Mouse (Mus musculus) embryonic facial prominence, embryonic 14.5 days (tissue): ENCODE results near the gene Gm5678. TPM values are rescaled to one million over a fixed set of nuclear protein-coding genes. Genes with fewer than 3 reads are reported as not detected.

Experiments
- ATAC-seq: fragments of 200-750 bp; cut with Nextera tagmentation; 2 replicates; pipeline ENCODE4 v1.8.0; 2017; ENCODE audit warnings: low read depth, moderate number of reproducible peaks, moderate TSS enrichment
- DNase-seq: peaks from one replicate; pipeline ENCODE4 v3.0.0-alpha.2; 2015; ENCODE audit warnings: low spot score
- H3K27ac ChIP-seq: fragments of 300-500 bp; sonication (generic); replicated peaks from 2 replicates; pipeline ENCODE4 v1.5.1; 2014; ENCODE audit warnings: low read depth, mild to moderate bottlenecking, low read length, moderate library complexity
- H3K27me3 ChIP-seq: fragments of 300-500 bp; sonication (generic); replicated peaks from 2 replicates; pipeline ENCODE4 v1.6.1; 2014; ENCODE audit warnings: low read length; ENCODE audit not compliant: control insufficient read depth, insufficient read depth
- H3K36me3 ChIP-seq: fragments of 300-500 bp; sonication (generic); 2 replicates; pipeline ENCODE4 v1.6.1; 2014; ENCODE audit warnings: low read length, mixed read lengths; ENCODE audit not compliant: control insufficient read depth, insufficient read depth
- H3K4me1 ChIP-seq: fragments of 300-500 bp; sonication (generic); 2 replicates; pipeline ENCODE4 v1.6.1; 2014; ENCODE audit warnings: antibody characterized with exemption, low read length; ENCODE audit not compliant: control insufficient read depth, insufficient read depth
- H3K4me2 ChIP-seq: fragments of 300-500 bp; sonication (generic); 2 replicates; pipeline ENCODE4 v1.6.1; 2014; ENCODE audit warnings: low read depth, mild to moderate bottlenecking, low read length, moderate library complexity, mixed read lengths
- H3K4me3 ChIP-seq: fragments of 300-500 bp; sonication (generic); 2 replicates; pipeline ENCODE4 v1.5.1; 2014; ENCODE audit warnings: low read depth, mild to moderate bottlenecking, low read length
- H3K9ac ChIP-seq: fragments of 300-500 bp; sonication (generic); 2 replicates; pipeline ENCODE4 v1.6.1; 2014; ENCODE audit warnings: low read depth, mild to moderate bottlenecking, low read length, moderate library complexity, mixed read lengths
- H3K9me3 ChIP-seq: fragments of 300-500 bp; sonication (generic); 2 replicates; pipeline ENCODE4 v1.6.1; 2016; ENCODE audit warnings: low read length; ENCODE audit not compliant: control insufficient read depth
- WGBS: fragments of 180-500 bp; shearing (Covaris S2); extraction: QIAGEN DNeasy Blood & Tissue Kit; methylation state at CpG from one replicate; pipeline ENCODE4 v1.1.7; 2014; 5-methylcytosine and 5-hydroxymethylcytosine counted together
- polyA plus RNA-seq: library from polyadenylated mRNA; unstranded; fragments of >200 nt; fragmentation: Nextera tagmentation; extraction: Ambion mirVana; gene quantifications from 2 replicates; pipeline ENCODE4 v1.2.1, GENCODE M21; 2014

Gene Gm5678
- not detected in 2 replicates for polyA plus RNA-seq

DNA sequence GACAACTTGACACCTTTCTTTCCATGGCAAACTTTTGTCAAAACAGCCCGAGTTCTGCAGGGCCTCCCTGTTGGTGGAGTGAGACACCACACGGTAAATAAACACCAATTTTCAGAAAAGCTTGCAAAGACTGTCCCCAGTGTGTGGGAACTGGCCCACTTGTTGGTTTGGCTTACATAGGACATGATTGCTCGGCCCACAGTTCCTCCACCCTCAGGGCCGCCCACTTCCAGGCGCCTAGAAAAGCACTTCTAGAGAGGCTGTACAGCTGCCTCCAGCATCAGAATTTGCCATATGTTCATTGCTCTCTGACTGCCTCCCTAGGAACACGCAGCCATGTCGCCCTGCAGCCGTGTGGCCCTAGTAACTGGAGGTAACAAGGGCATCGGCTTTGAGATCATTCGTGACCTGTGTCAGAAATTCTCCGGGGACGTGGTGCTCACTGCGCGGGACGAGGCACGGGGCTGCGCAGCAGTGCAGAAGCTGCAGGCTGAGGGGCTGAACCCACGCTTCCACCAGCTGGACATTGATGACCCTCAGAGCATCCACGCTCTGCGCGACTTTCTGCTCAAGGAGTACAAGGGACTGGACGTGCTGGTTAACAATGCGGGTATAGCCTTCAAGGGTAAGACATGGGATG, at the start of gene Gm5678:
Gene Gm5678, plus strand, starts transcription at position 337 of the 640 bp plus-strand sequence.
- H3K4me1 ChIP-seq: no peaks in the 10 kb centered on the region
- H3K9ac ChIP-seq: no peak within 1 kb of the TSS
- DNase-seq (no peak), ATAC-seq (no peak)
- H3K4me2 ChIP-seq: no peak within 1 kb of the TSS
- H3K27ac ChIP-seq: no peak within 1 kb of the TSS
- no peaks in the 10 kb centered on the region for H3K36me3 ChIP-seq
- no peaks in the 10 kb centered on the region for H3K9me3 ChIP-seq
- H3K4me3 ChIP-seq: no peak within 1 kb of the TSS
- no peaks in the 10 kb centered on the region for H3K27me3 ChIP-seq
- 75% methylated on average over 23 of the region's 23 CpGs for WGBS

GRCm38 (mm10) chr16:93578346-93579005, 49.4 kb upstream of the Gm5678 start:
- Histone ChIP-seq H3K27me3 (no peaks in the 10 kb centered on the region), H3K9ac (no peak overlapping the region), H3K4me2 (no peak overlapping the region), H3K36me3 (no peaks in the 10 kb centered on the region), H3K4me3 (no peak overlapping the region), H3K4me1 (peaks cover 8% of the 10 kb centered on the region; the same call in 1 of the 2 replicates), H3K9me3 (no peaks in the 10 kb centered on the region), H3K27ac (no peak overlapping the region)
- 75% methylated on average over 8 of the region's 8 CpGs for WGBS
- ATAC-seq: no peak
- DNase-seq: no peak

DNA sequence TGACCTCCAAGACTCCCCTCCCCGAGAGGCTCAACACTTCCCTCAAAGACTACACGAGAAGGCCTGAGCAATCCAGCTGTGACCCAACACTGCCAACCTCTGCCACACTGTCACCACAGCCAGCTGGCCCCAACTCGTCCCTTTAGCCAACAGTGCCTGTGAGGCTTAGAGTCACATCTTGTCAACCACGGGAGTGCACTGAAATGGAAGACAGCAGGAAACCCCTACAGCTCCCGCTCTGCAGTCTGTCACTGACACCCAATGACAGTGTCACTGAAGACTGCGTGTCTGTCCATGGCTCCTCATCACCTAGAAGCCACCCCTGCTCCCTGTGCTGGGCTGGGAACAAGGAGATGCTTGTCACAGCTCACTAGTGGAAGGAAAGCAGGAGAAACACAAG, 46.8 kb upstream of the Gm5678 start:
- no peak for ATAC-seq
- Histone ChIP-seq H3K4me2 (no peak overlapping the region), H3K4me3 (no peak overlapping the region), H3K27me3 (no peaks in the 10 kb centered on the region), H3K4me1 (no peaks in the 10 kb centered on the region; the same call in 1 of the 2 replicates), H3K9ac (no peak overlapping the region), H3K27ac (no peak overlapping the region), H3K36me3 (peaks cover 15% of the 10 kb centered on the region), H3K9me3 (no peaks in the 10 kb centered on the region)
- DNase-seq: no peak
- 64% methylated on average over 6 of the region's 6 CpGs for WGBS

DNA sequence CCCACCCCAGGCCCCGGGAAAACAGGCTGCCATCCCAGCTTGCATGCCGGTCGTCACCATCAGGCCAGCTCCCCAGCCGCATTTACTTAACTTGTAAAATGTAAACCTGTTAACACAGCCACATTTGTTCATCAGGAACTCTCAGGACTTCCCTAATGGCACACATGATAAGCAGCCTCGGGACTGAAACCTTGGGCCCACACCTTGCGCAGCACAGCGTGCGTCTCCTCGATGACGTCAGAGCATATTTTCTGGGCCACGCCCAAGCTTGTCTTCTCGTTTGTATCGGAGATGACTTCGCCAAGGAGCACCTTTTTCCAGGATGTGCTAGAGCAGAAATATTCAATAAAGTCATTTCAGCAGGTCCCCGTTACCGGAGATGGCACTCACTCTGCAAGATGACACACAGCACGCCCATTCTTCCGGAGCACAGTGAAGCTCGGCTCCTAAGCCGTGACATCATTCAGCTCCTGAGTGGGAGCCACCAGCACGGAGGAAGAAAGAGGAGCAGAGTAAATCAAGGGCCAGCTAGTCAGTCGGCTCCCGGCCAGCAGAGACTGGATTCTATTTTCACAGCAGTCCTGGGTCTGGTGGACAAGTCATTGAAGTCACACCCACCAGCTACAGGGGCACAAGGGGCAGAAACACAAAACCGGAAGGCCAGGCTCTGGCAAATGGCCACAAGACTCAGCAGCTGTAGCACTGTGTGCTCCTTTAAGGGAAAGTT, 42.8 kb upstream of the Gm5678 start:
- Histone ChIP-seq H3K9ac (no peak overlapping the region), H3K4me2 (no peak overlapping the region), H3K9me3 (no peaks in the 10 kb centered on the region), H3K4me1 (no peaks in the 10 kb centered on the region), H3K27me3 (no peaks in the 10 kb centered on the region), H3K4me3 (no peak overlapping the region), H3K27ac (no peak overlapping the region), H3K36me3 (peaks cover 32% of the 10 kb centered on the region)
- no peak for ATAC-seq
- no peak for DNase-seq
- WGBS: 88% methylated on average over 24 of the region's 24 CpGs

- WGBS: 82% methylated on average over 9 of the region's 9 CpGs
- peaks cover 37% of the 10 kb centered on the region for H3K36me3 ChIP-seq
- no peak overlapping the region for H3K4me3 ChIP-seq
- H3K4me1 ChIP-seq: no peaks in the 10 kb centered on the region
- H3K9ac ChIP-seq: no peak overlapping the region
- H3K27ac ChIP-seq: no peak overlapping the region
- H3K9me3 ChIP-seq: no peaks in the 10 kb centered on the region
- no peaks in the 10 kb centered on the region for H3K27me3 ChIP-seq
- no peak overlapping the region for H3K4me2 ChIP-seq
- DNase-seq (no peak), ATAC-seq (no peak)
Measured at GRCm38 (mm10) chr16:93585703-93586205, 42.1 kb upstream of the Gm5678 start.

DNA sequence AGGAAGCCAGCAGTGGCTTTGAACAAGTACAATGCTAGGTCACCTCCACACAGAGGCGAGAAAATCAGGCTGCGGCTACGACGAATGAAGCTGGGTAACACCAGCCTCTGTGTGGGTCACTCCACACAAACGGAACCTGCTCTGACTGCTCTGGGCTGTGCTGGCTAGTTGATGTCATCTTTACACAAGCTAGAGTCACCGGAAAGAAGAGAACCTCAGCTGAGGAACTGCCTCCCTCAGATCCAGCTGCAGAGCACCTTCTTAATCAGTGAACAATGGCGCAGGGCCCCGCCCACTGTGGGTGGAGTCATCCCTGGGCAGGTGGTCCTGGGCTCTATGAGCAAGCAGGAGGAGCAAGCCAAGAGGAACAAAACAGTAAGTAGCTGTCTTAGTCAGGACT, 41.5 kb upstream of the Gm5678 start:
- 0 out of 2 replicates have a peak, but pooled peaks have one; percentile 50 for ATAC-seq
- Histone ChIP-seq H3K36me3 (peaks cover 38% of the 10 kb centered on the region), H3K4me2 (no peak overlapping the region), H3K27ac (no peak overlapping the region), H3K4me3 (no peak overlapping the region), H3K4me1 (no peaks in the 10 kb centered on the region), H3K9ac (no peak overlapping the region), H3K9me3 (no peaks in the 10 kb centered on the region), H3K27me3 (no peaks in the 10 kb centered on the region)
- DNase-seq: no peak
- 81% methylated on average over 8 of the region's 8 CpGs for WGBS

- no peaks in the 10 kb centered on the region for H3K27me3 ChIP-seq
- no peak overlapping the region for H3K4me2 ChIP-seq
- no peak overlapping the region for H3K9ac ChIP-seq
- DNase-seq (no peak), ATAC-seq (no peak)
- H3K27ac ChIP-seq: no peak overlapping the region
- H3K4me1 ChIP-seq: no peaks in the 10 kb centered on the region
- H3K9me3 ChIP-seq: no peaks in the 10 kb centered on the region
- no peak overlapping the region for H3K4me3 ChIP-seq
- WGBS: 33% methylated on average over 4 of the region's 4 CpGs
- peaks cover 44% of the 10 kb centered on the region for H3K36me3 ChIP-seq
Measured at GRCm38 (mm10) chr16:93588281-93588680, 39.6 kb upstream of the Gm5678 start.

GRCm38 (mm10) chr16:93590915-93591314, 37.0 kb upstream of the Gm5678 start:
- peaks cover 46% of the 10 kb centered on the region for H3K36me3 ChIP-seq

More at GRCm38 (mm10) chr16:93590915-93591314, 37.0 kb upstream of the Gm5678 start:
- 90% methylated on average over 15 of the region's 15 CpGs for WGBS
- ATAC-seq: no peak
- DNase-seq: no peak
- Histone ChIP-seq H3K9ac (no peak overlapping the region), H3K27me3 (no peaks in the 10 kb centered on the region), H3K9me3 (no peaks in the 10 kb centered on the region), H3K4me3 (no peak overlapping the region), H3K4me2 (no peak overlapping the region), H3K4me1 (no peaks in the 10 kb centered on the region), H3K27ac (no peak overlapping the region)
